Mouse (Mus musculus) testis, adult 2 months (tissue): ENCODE data around the gene Fbxw5.

Experiments used
- CTCF ChIP-seq: fragments of 200-500 bp; IDR thresholded peaks from 2 replicates; pipeline ENCODE4 v1.5.1; 2012; ENCODE audit warnings: low read depth, mild to moderate bottlenecking, inconsistent platforms, low read length, moderate library complexity; ENCODE audit not compliant: control insufficient read depth, insufficient read depth, insufficient replicate concordance
- POLR2A ChIP-seq: fragments of 200-500 bp; IDR thresholded peaks from 2 replicates; pipeline ENCODE4 v1.6.1; 2012; ENCODE audit warnings: low read depth, mild to moderate bottlenecking, inconsistent platforms, low read length, moderate library complexity; ENCODE audit not compliant: control insufficient read depth

- TF ChIP-seq CTCF (no peak), POLR2A (no peak)
These were observed 15.5 kb upstream of the Fbxw5 start for GRCm38 (mm10) chr2:25484901-25485647.
